Mouse (Mus musculus): ENCODE results near the gene Zbtb21. TPM values are rescaled to one million over a fixed set of nuclear protein-coding genes. Genes with fewer than 3 reads are reported as not detected.
"Not testable (repeated sequence)": the region's sequence is repeated elsewhere in the genome, so short reads cannot be mapped to it uniquely, and the experiment has no call there.

Zbtb21 gene
- polyA plus RNA-seq, 1 experiment from 2014 or later: 1.8 TPM

- Histone ChIP-seq H3K4me2 (ENCODE audit: low read depth, low read length) (no peak overlapping the region), H3K27ac (ENCODE audit: low read depth) (peak overlapping the region; percentile 16; the same call in 1 of the 2 replicates), H3K27me3 (ENCODE audit: insufficient read depth, low read length) (no peaks in the 10 kb centered on the region), H3K9me3 (ENCODE audit: low read length) (no peaks in the 10 kb centered on the region), H3K4me3 (ENCODE audit: low read depth, low read length) (no peak overlapping the region), H3K9ac (replicated peaks) (no peak overlapping the region), H3K4me1 (ENCODE audit: insufficient read depth) (peaks cover 14% of the 10 kb centered on the region), H3K36me3 (replicated peaks; ENCODE audit: insufficient read depth, low read length) (peaks cover 57% of the 10 kb centered on the region)
- WGBS (ENCODE audit: insufficient replicate concordance): 63% methylated on average over 9 of the region's 9 CpGs
- TF ChIP-seq EP300 (IDR thresholded peaks at IDR 0.05; ENCODE audit: low read depth): peak; percentile 25; the same call in 1 of the 2 replicates
- no peak for TF ChIP-seq CTCF (IDR thresholded peaks at IDR 0.05; ENCODE audit: low read depth)
- DNase-seq: no peak
- peak; percentile 83 for ATAC-seq
These were observed 9.6 kb downstream of the Zbtb21 start for GRCm38 (mm10) chr16:97952801-97953200.

- WGBS (ENCODE audit: insufficient replicate concordance): 86% methylated on average over 4 of the region's 4 CpGs
- TF ChIP-seq EP300 (IDR thresholded peaks at IDR 0.05; ENCODE audit: low read depth) (no peak), CTCF (IDR thresholded peaks at IDR 0.05; ENCODE audit: low read depth) (no peak)
- Histone ChIP-seq H3K36me3 (replicated peaks; ENCODE audit: insufficient read depth, low read length) (peaks cover 57% of the 10 kb centered on the region), H3K4me1 (ENCODE audit: insufficient read depth) (peaks cover 10% of the 10 kb centered on the region; the same call in 1 of the 2 replicates), H3K4me3 (ENCODE audit: low read depth, low read length) (no peak overlapping the region), H3K27me3 (ENCODE audit: insufficient read depth, low read length) (no peaks in the 10 kb centered on the region), H3K4me2 (ENCODE audit: low read depth, low read length) (no peak overlapping the region), H3K27ac (ENCODE audit: low read depth) (no peak overlapping the region), H3K9me3 (ENCODE audit: low read length) (no peaks in the 10 kb centered on the region), H3K9ac (replicated peaks) (no peak overlapping the region)
- DNase-seq (no peak), ATAC-seq (no peak)
These were observed 10.1 kb downstream of the Zbtb21 start for GRCm38 (mm10) chr16:97952371-97952770.

- H3K36me3 ChIP-seq (replicated peaks; ENCODE audit: insufficient read depth, low read length): peaks cover 45% of the 10 kb centered on the region
- no peaks in the 10 kb centered on the region for H3K27me3 ChIP-seq (ENCODE audit: insufficient read depth, low read length)
- TF ChIP-seq EP300 (IDR thresholded peaks at IDR 0.05; ENCODE audit: low read depth) (no peak), CTCF (IDR thresholded peaks at IDR 0.05; ENCODE audit: low read depth) (no peak)
- WGBS (ENCODE audit: insufficient replicate concordance): 92% methylated on average over 8 of the region's 8 CpGs
- DNase-seq (no peak), ATAC-seq (no peak)
- no peaks in the 10 kb centered on the region for H3K9me3 ChIP-seq (ENCODE audit: low read length)
- no peak overlapping the region for H3K27ac ChIP-seq (ENCODE audit: low read depth)
- H3K9ac ChIP-seq (replicated peaks): no peak overlapping the region
- no peak overlapping the region for H3K4me2 ChIP-seq (ENCODE audit: low read depth, low read length)
- peaks cover 9% of the 10 kb centered on the region; the same call in 1 of the 2 replicates for H3K4me1 ChIP-seq (ENCODE audit: insufficient read depth)
- H3K4me3 ChIP-seq (ENCODE audit: low read depth, low read length): no peak overlapping the region
These were observed 12.4 kb downstream of the Zbtb21 start for GRCm38 (mm10) chr16:97950061-97950460.

GRCm38 (mm10) chr16:97948836-97949235 lies 13.6 kb downstream of the Zbtb21 start:
- peaks cover 40% of the 10 kb centered on the region for H3K36me3 ChIP-seq (replicated peaks; ENCODE audit: insufficient read depth, low read length)
- no peak for ATAC-seq
- H3K4me2 ChIP-seq (ENCODE audit: low read depth, low read length): no peak overlapping the region
- peaks cover 6% of the 10 kb centered on the region; the same call in 1 of the 2 replicates for H3K4me1 ChIP-seq (ENCODE audit: insufficient read depth)
- no peak for TF ChIP-seq EP300 (IDR thresholded peaks at IDR 0.05; ENCODE audit: low read depth)
- no peak for TF ChIP-seq CTCF (IDR thresholded peaks at IDR 0.05; ENCODE audit: low read depth)
- no peak overlapping the region for H3K27ac ChIP-seq (ENCODE audit: low read depth)
- DNase-seq: no peak
- H3K27me3 ChIP-seq (ENCODE audit: insufficient read depth, low read length): no peaks in the 10 kb centered on the region
- no peaks in the 10 kb centered on the region for H3K9me3 ChIP-seq (ENCODE audit: low read length)
- no peak overlapping the region for H3K9ac ChIP-seq (replicated peaks)
- no peak overlapping the region for H3K4me3 ChIP-seq (ENCODE audit: low read depth, low read length)
- 52% methylated on average over 4 of the region's 4 CpGs for WGBS (ENCODE audit: insufficient replicate concordance)

GRCm38 (mm10) chr16:97946993-97947392 lies 15.4 kb downstream of the Zbtb21 start:
- H3K9ac ChIP-seq (replicated peaks); H3K9me3 ChIP-seq (ENCODE audit: low read length); H3K27me3 ChIP-seq (ENCODE audit: insufficient read depth, low read length); H3K4me3 ChIP-seq (ENCODE audit: low read depth, low read length); H3K27ac ChIP-seq (ENCODE audit: low read depth); H3K4me2 ChIP-seq (ENCODE audit: low read depth, low read length); ATAC-seq; DNase-seq; H3K4me1 ChIP-seq (ENCODE audit: insufficient read depth): not testable (repeated sequence)
- WGBS (ENCODE audit: insufficient replicate concordance): 55% methylated on average over 2 of the region's 2 CpGs
- peaks cover 25% of the 10 kb centered on the region for H3K36me3 ChIP-seq (replicated peaks; ENCODE audit: insufficient read depth, low read length)

GRCm38 (mm10) chr16:97941844-97942243 lies 20.6 kb downstream of the Zbtb21 start:
- Histone ChIP-seq H3K4me1 (ENCODE audit: insufficient read depth) (no peaks in the 10 kb centered on the region), H3K36me3 (replicated peaks; ENCODE audit: insufficient read depth, low read length) (no peaks in the 10 kb centered on the region), H3K4me2 (ENCODE audit: low read depth, low read length) (no peak overlapping the region), H3K9ac (replicated peaks) (no peak overlapping the region), H3K9me3 (ENCODE audit: low read length) (no peaks in the 10 kb centered on the region), H3K27me3 (ENCODE audit: insufficient read depth, low read length) (no peaks in the 10 kb centered on the region), H3K27ac (ENCODE audit: low read depth) (no peak overlapping the region), H3K4me3 (ENCODE audit: low read depth, low read length) (no peak overlapping the region)
- no peak for TF ChIP-seq CTCF (IDR thresholded peaks at IDR 0.05; ENCODE audit: low read depth)
- no peak for TF ChIP-seq EP300 (IDR thresholded peaks at IDR 0.05; ENCODE audit: low read depth)
- ATAC-seq (no peak), DNase-seq (no peak)

- Histone ChIP-seq H3K27me3 (ENCODE audit: insufficient read depth, low read length) (no peaks in the 10 kb centered on the region), H3K27ac (ENCODE audit: low read depth) (no peak overlapping the region), H3K4me3 (ENCODE audit: low read depth, low read length) (no peak overlapping the region), H3K9ac (replicated peaks) (no peak overlapping the region), H3K36me3 (replicated peaks; ENCODE audit: insufficient read depth, low read length) (no peaks in the 10 kb centered on the region), H3K4me2 (ENCODE audit: low read depth, low read length) (no peak overlapping the region), H3K9me3 (ENCODE audit: low read length) (no peaks in the 10 kb centered on the region), H3K4me1 (ENCODE audit: insufficient read depth) (no peaks in the 10 kb centered on the region)
- WGBS (ENCODE audit: insufficient replicate concordance): 70% methylated on average over 3 of the region's 3 CpGs
- TF ChIP-seq CTCF (IDR thresholded peaks at IDR 0.05; ENCODE audit: low read depth) (no peak; the same call in 1 of the 2 replicates), EP300 (IDR thresholded peaks at IDR 0.05; ENCODE audit: low read depth) (no peak)
- ATAC-seq: peak; percentile 70
- DNase-seq: no peak
These were observed 21.9 kb downstream of the Zbtb21 start for GRCm38 (mm10) chr16:97940471-97940973.

Data from liver, postnatal 0 days (tissue).